Mouse (Mus musculus) CH12.LX (cell line): ENCODE measurements around the gene Ptprr. TPM values are rescaled to one million over a fixed set of nuclear protein-coding genes. Genes with fewer than 3 reads are reported as not detected.

ENCODE experiments used
- DNase-seq: peaks from one replicate; pipeline ENCODE4 v3.0.0-alpha.2; 2013; ENCODE audit errors: extremely low read depth
- H3K27ac ChIP-seq: 2 replicates; pipeline ENCODE4 v1.5.1; 2012; ENCODE audit warnings: low read depth, mild to moderate bottlenecking, control low read depth, moderate library complexity; ENCODE audit not compliant: insufficient read depth
- H3K27me3 ChIP-seq: replicated peaks from 2 replicates; pipeline ENCODE3; 2012; ENCODE audit warnings: inconsistent platforms
- H3K36me3 ChIP-seq, 2 experiments: replicated peaks in 1 of 2; 2 replicates each; pipeline versions ENCODE3 to v1.6.1; 2012; ENCODE audit warnings: inconsistent platforms in 1 of 2, low read length in 1 of 2, mild to moderate bottlenecking in 1 of 2, mixed read lengths in 1 of 2, moderate library complexity in 1 of 2; ENCODE audit not compliant: control insufficient read depth in 1 of 2, insufficient read depth in 1 of 2
- H3K4me1 ChIP-seq, 2 experiments: 2 replicates each; pipeline ENCODE4 v1.6.1; 2012; ENCODE audit warnings: inconsistent platforms in 1 of 2, moderate library complexity in 1 of 2; ENCODE audit not compliant: insufficient read depth in 2 of 2, control insufficient read depth in 1 of 2
- H3K4me2 ChIP-seq: 2 replicates; pipeline ENCODE4 v1.6.1; 2012; ENCODE audit warnings: low read depth, mild to moderate bottlenecking, control low read depth; ENCODE audit not compliant: poor library complexity, insufficient read depth, severe bottlenecking
- H3K4me3 ChIP-seq, 3 experiments: fragments of 150-350 bp in 1 of 3; sonication (generic) in 1 of 3; replicated peaks in 1 of 3; 2 replicates each; pipeline versions ENCODE3 to v1.5.1; 2011 to 2012; ENCODE audit warnings: low read depth in 2 of 3, low read length in 2 of 3, mild to moderate bottlenecking in 2 of 3, moderate library complexity in 2 of 3, control low read depth in 1 of 3, improper control_type of control experiment in 1 of 3, inconsistent platforms in 1 of 3, mixed read lengths in 1 of 3; ENCODE audit not compliant: poor library complexity in 1 of 3
- H3K79me2 ChIP-seq: replicated peaks from 2 replicates; pipeline ENCODE4 v1.6.1; 2012; ENCODE audit warnings: mild to moderate bottlenecking, moderate library complexity; ENCODE audit not compliant: control insufficient read depth, poor library complexity, insufficient read depth, severe bottlenecking; ENCODE audit errors: extremely low read depth
- H3K9ac ChIP-seq: 2 replicates; pipeline ENCODE4 v1.6.1; 2012; ENCODE audit warnings: low read depth, mild to moderate bottlenecking, control low read depth, moderate library complexity; ENCODE audit not compliant: insufficient read depth
- H3K9me3 ChIP-seq: replicated peaks from 2 replicates; pipeline ENCODE3; 2012; ENCODE audit warnings: low read length, inconsistent platforms, mixed read lengths
- CHD2 ChIP-seq: IDR thresholded peaks from 2 replicates; pipeline ENCODE4 v1.6.1; 2011; ENCODE audit warnings: low read length, improper control_type of control experiment
- CTCF ChIP-seq, 2 experiments: IDR thresholded peaks in 1 of 2; conservative IDR thresholded peaks in 1 of 2; 2 replicates each; pipeline ENCODE4 v1.5.1; 2011 to 2012; ENCODE audit warnings: low read depth in 2 of 2, low read length in 2 of 2, improper control_type of control experiment in 1 of 2, inconsistent platforms in 1 of 2, mild to moderate bottlenecking in 1 of 2, moderate library complexity in 1 of 2
- E2F4 ChIP-seq: IDR thresholded peaks from 2 replicates; pipeline ENCODE4 v1.6.1; 2011; ENCODE audit warnings: low read depth, low read length, improper control_type of control experiment; ENCODE audit not compliant: insufficient replicate concordance
- ELF1 ChIP-seq: IDR thresholded peaks from 2 replicates; pipeline ENCODE4 v1.6.1; 2014; ENCODE audit warnings: low read depth, mild to moderate bottlenecking, inconsistent platforms, low read length, improper control_type of control experiment
- HCFC1 ChIP-seq: IDR thresholded peaks from 2 replicates; pipeline ENCODE4 v1.6.1; 2012; ENCODE audit warnings: low read depth, mild to moderate bottlenecking, inconsistent platforms, low read length, improper control_type of control experiment
- IRF4 ChIP-seq: IDR thresholded peaks from 2 replicates; pipeline ENCODE4 v1.6.1; 2014; ENCODE audit warnings: low read depth, mild to moderate bottlenecking, inconsistent platforms, low read length, improper control_type of control experiment
- JUN ChIP-seq: IDR thresholded peaks from 2 replicates; pipeline ENCODE4 v1.6.1; 2011; ENCODE audit warnings: low read depth, mild to moderate bottlenecking, low read length, improper control_type of control experiment, moderate library complexity; ENCODE audit not compliant: insufficient read depth
- JUND ChIP-seq: conservative IDR thresholded peaks from 2 replicates; pipeline ENCODE4 v1.6.1; 2011; ENCODE audit warnings: low read depth, low read length, improper control_type of control experiment
- MAFK ChIP-seq: IDR thresholded peaks from 2 replicates; pipeline ENCODE4 v1.6.1; 2011; ENCODE audit warnings: low read length, improper control_type of control experiment; ENCODE audit not compliant: insufficient replicate concordance
- MAX ChIP-seq: IDR thresholded peaks from 2 replicates; pipeline ENCODE4 v1.6.1; 2011; ENCODE audit warnings: low read length, improper control_type of control experiment
- MAZ ChIP-seq: IDR thresholded peaks from 2 replicates; pipeline ENCODE4 v1.6.1; 2012; ENCODE audit warnings: low read depth, mild to moderate bottlenecking, inconsistent platforms, low read length, improper control_type of control experiment, moderate library complexity
- MEF2A ChIP-seq: IDR thresholded peaks from 2 replicates; pipeline ENCODE4 v1.6.1; 2014; ENCODE audit warnings: low read depth, mild to moderate bottlenecking, inconsistent platforms, low read length, improper control_type of control experiment, borderline replicate concordance
- PAX5 ChIP-seq: IDR thresholded peaks from 2 replicates; pipeline ENCODE4 v1.6.1; 2012; ENCODE audit warnings: low read length, inconsistent platforms, mixed read lengths
- POLR2A ChIP-seq: IDR thresholded peaks from 2 replicates; pipeline ENCODE4 v1.6.1; 2011; ENCODE audit warnings: low read depth, mild to moderate bottlenecking, improper control_type of control experiment, low read length
- RCOR1 ChIP-seq: conservative IDR thresholded peaks from 2 replicates; pipeline ENCODE4 v1.6.1; 2012; ENCODE audit warnings: low read depth, mild to moderate bottlenecking, inconsistent platforms, low read length, improper control_type of control experiment
- SIN3A ChIP-seq: IDR thresholded peaks from 2 replicates; pipeline ENCODE4 v1.6.1; 2012; ENCODE audit warnings: low read length, improper control_type of control experiment, inconsistent platforms
- SMC3 ChIP-seq: IDR thresholded peaks from 2 replicates; pipeline ENCODE4 v1.6.1; 2011; ENCODE audit warnings: low read depth, low read length, improper control_type of control experiment
- USF1 ChIP-seq: IDR thresholded peaks from 2 replicates; pipeline ENCODE4 v1.6.1; 2014; ENCODE audit warnings: low read depth, mild to moderate bottlenecking, inconsistent platforms, low read length, improper control_type of control experiment
- USF2 ChIP-seq: conservative IDR thresholded peaks from 2 replicates; pipeline ENCODE4 v1.6.1; 2011; ENCODE audit warnings: low read depth, low read length, improper control_type of control experiment
- ZMIZ1 ChIP-seq: IDR thresholded peaks from 2 replicates; pipeline ENCODE4 v1.6.1; 2012; ENCODE audit warnings: low read depth, mild to moderate bottlenecking, inconsistent platforms, low read length, improper control_type of control experiment
- ZNF384 ChIP-seq: IDR thresholded peaks from 2 replicates; pipeline ENCODE4 v1.6.1; 2012; ENCODE audit warnings: low read depth, low read length, improper control_type of control experiment, inconsistent platforms
- dilution Hi-C: fragments of 300-500 bp; cut with MboI; formaldehyde crosslinking; loops from 2 replicates; pipeline ENCODE4 v1.14.3; 2020; ENCODE audit warnings: low sequenced_read_pairs; ENCODE audit not compliant: extremely low pct_unique_long_range_greater_than_20kb, extremely low pct_ligation_motif_present
- in situ Hi-C: fragments of 300-500 bp; cut with MboI; formaldehyde crosslinking; loops from 3 replicates; pipeline ENCODE4 v1.14.3; 2019; ENCODE audit warnings: low sequenced_read_pairs, low pct_ligation_motif_present, low pct_unique_long_range_greater_than_20kb, mixed read lengths
- polyA plus RNA-seq: library from polyadenylated mRNA; unstranded; fragments of >175 nt; gene quantifications from 2 replicates; pipeline ENCODE4 v1.2.1, GENCODE M21; 2012; ENCODE audit warnings: low read depth; ENCODE audit not compliant: insufficient read length
- total RNA-seq, 2 experiments: library from RNA; depleted of rRNA; stranded (reverse); fragments of 300-350 nt in 1 of 2; fragments of >200 nt in 1 of 2; gene quantifications; 2 replicates each; pipeline ENCODE4 v1.2.3; 2012 to 2014

Gene Ptprr
- total and polyA plus RNA-seq, 3 experiments: 0.51 to 1.9 (median 0.81) TPM

DNA sequence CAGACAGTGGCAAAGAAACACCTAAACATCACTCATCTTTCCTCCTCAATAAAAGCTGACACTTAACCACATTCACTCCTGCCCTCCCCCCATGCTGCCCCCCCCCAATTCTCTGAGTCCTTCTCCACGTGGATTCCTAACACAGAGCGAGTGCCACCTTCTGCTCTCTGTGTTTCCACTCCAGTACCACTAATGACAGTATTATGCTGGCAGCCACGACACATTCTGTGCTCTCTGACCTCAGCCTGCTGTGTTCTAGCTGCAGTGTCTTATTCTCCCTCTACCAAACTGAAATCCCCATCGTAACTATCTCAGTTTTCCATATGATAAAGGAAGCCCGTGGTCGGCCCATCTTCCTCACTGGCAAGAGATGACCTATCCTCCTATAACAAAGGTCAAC, 33.7 kb upstream of the Ptprr start:
- Histone ChIP-seq H3K9me3 (no peaks in the 10 kb centered on the region), H3K79me2 (no peaks in the 10 kb centered on the region), H3K27ac (no peak overlapping the region), H3K27me3 (no peaks in the 10 kb centered on the region), H3K4me1 (0 out of 4 replicates have a peak, but pooled peaks cover 0 to 5% of the 10 kb centered on the region in 2 experiments), H3K4me3 (no peak overlapping the region), H3K9ac (no peak overlapping the region), H3K36me3 (no peaks in the 10 kb centered on the region), H3K4me2 (no peak overlapping the region)
- dilution Hi-C loops: no loop called here
- TF ChIP-seq ZMIZ1 (no peak), MAZ (no peak), RCOR1 (no peak), HCFC1 (no peak), E2F4 (no peak), PAX5 (no peak), USF2 (no peak), USF1 (no peak), MAX (no peak), ELF1 (no peak), POLR2A (no peak), MAFK (no peak), IRF4 (no peak), CHD2 (no peak), JUN (no peak), ZNF384 (no peak), JUND (no peak), SMC3 (no peak), MEF2A (no peak)
- DNase-seq: no peak
- in situ Hi-C loops: no loop called here

- Histone ChIP-seq H3K27ac (no peak overlapping the region), H3K36me3 (no peaks in the 10 kb centered on the region)
- TF ChIP-seq MAFK (no peak), JUN (no peak), SIN3A (no peak), CTCF (conservative IDR thresholded peaks at IDR 0.05 in 1 of 2, IDR thresholded peaks at IDR 0.05 in 1 of 2; ENCODE audit: low read depth in 2 of 2, low read length in 2 of 2) (no peak), USF1 (no peak)
- TF ChIP-seq, all 38 proteins: peak for 0
- Histone ChIP-seq H3K9me3 (no peaks in the 10 kb centered on the region), H3K4me3 (no peak overlapping the region), H3K4me2 (no peak overlapping the region), H3K9ac (no peak overlapping the region), H3K79me2 (no peaks in the 10 kb centered on the region), H3K27me3 (no peaks in the 10 kb centered on the region), H3K4me1 (no peaks in the 10 kb centered on the region)
- DNase-seq: no peak
- dilution Hi-C loops (no loop called here), in situ Hi-C loops (no loop called here)
Observed at GRCm38 (mm10) chr10:116001838-116002237, 16.2 kb upstream of the Ptprr start.
